Mouse (Mus musculus) brain, adult 2 months (tissue): ENCODE data around the gene Foxo3.

Source experiments
- DNase-seq: peaks from one replicate; pipeline ENCODE4 v3.0.0; 2011; ENCODE audit warnings: low read depth, low spot score

Foxo3 gene

DNA sequence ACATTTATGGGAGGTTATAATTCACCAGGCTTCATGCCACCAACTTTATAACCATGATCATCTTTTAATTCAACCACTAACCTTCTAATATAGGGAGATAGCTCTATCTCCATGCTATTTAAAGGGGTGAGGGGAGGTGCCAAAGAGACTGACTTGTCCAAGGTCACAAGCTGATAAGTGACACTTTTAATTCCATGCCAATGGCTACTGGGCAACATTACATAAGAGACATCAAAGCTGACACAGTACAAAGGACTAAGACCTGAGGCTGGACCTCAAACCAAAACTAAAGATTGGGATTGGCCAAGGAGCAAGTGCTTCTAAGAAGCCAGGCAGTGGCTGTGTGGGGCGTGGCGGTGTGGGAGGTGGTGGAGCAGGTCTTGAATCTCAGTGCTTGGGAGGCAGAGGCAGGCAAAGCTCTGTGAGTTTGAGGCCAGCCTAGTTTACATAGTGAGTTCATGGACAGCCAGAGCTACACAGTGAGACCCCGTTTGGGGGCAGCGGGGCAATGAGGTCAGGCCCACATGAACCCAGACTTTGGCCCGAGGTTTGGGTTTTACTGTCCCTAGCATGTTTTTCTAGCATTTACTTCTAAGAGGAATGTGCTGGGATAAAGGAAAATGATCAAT, 46.0 kb downstream of the Foxo3 start:
- no peak for DNase-seq

DNA sequence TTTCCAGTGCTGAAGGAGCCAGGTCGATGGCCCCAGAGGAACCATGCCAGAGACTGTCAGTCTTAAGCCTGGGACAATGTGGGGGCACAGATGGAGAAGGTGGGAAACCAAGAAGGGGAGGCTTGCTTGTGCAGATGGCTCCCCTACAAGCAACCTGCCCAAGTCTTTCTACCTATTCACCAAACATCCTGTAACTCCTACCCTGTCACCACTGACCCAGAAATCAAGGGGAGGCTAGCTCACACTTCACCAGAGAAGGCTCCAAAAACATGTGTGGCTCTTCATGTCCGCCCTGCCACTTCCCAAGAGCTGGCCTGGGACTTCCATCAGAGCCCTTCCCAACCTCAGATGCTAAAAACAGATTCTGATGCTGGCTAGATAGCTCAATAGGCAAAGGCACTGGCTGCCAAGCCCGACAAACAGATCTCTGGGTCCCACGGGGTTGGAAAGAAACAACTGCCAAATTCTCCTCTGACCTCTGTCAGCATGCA, 48.8 kb downstream of the Foxo3 start:
- peak; percentile 90 for DNase-seq

DNA sequence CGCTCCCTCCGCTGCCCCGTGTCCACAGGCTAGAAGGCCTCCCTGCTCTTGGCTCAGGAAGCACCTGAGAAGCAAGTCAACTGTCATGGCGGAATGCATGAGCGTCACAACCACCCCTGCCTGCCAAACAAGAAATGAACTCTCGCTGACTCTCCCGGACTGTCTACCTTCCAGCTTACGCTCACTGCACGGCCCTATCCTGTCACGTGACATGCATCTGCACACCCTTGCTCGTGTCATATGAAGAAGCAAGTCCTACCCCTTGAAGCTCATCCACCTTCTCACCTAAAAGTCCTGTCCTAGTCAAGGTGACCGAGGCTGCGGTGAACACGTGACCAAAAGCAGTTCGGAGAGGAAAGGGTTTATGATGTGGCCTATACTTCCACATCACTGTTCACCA, 50.4 kb downstream of the Foxo3 start:
- no peak for DNase-seq

DNA sequence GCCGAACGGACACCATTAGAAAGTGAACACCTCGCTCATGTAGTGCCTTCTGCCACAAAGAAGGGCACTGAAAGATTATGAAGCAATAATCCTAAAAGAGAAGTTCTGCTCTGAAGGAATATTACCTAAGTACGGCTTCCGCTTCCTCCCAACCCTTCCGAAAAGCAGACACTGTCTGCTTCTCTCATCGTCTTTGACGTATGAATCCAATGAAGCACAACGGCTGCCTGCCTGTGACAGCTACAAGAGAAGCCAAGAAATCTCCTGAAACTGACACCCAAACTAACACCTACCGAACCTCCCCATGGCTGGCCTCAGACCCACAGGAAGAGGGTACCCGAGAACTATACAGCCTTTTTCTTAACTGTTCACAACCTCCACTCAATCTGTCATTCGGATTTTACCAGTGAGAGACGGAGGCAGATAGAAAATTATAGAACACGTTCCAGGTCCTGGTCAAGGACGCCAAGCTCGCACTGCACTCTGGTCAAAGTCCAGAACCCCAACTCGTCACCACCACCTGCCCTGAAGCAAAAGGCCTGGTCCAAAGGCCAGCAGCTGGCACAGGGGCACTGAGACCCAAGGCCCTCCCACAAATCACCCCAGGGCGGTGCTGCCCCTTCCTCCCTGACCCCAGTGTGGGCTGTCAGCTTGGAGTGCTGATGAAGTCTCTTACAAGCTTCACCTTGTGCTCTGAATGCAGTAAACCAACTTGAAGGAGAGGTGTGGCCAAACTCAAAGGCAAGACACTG, 51.2 kb downstream of the Foxo3 start:
- DNase-seq = peak; percentile 57

DNA sequence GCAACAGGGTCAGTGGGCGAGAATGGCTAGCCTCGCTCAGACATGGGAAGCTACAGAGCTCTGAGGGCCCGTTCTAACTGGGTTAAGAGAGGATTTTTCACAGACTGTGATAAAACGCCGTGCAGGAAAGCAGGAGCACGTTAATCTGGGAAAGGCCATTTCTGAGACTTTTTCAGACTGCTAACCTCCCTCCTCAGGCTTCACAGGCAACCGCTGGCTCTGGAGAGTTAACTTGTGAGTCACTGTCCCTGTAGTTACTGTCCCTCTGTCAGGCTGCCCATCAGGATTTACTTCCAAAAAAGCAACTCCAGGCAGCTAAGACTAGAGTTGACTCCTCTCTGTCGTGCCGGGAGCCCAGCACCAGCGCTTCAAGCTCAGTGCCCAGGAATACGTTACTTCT, 54.6 kb downstream of the Foxo3 start:
- DNase-seq = no peak

DNA sequence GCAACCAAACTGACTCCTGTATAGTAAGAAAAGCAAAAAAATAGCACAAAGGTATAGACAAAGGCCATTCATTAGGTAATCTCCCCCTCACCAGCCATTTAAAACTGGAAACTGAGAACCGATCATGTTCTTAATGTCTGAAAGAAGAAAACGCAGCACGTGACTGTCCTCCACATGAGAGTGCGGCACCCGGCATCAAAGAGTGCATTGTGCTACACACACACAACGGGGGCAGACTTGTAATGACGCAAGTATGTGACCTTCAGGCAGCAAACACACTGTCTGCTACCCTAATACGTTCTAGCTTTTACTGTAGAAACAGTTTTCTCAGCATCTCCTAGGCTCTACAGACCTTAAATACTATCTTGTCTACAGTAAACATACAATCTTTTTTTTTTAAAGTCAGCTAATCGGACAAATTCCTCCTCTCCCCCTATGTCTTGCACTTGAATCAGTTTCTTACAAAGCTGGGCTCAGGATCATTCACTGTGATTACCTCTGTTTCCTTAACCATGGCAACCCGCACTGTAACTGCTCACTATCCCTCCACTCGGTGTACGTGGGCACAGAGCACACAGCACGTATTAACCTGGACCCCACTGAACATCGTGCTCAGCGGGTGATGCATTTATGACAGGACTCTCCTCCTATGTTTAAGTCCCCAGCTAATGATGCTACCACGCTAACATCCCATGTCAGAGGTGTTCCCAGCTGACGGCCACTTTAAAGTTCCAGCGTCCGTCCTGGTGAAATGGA, 55.2 kb downstream of the Foxo3 start:
- no peak for DNase-seq

DNA sequence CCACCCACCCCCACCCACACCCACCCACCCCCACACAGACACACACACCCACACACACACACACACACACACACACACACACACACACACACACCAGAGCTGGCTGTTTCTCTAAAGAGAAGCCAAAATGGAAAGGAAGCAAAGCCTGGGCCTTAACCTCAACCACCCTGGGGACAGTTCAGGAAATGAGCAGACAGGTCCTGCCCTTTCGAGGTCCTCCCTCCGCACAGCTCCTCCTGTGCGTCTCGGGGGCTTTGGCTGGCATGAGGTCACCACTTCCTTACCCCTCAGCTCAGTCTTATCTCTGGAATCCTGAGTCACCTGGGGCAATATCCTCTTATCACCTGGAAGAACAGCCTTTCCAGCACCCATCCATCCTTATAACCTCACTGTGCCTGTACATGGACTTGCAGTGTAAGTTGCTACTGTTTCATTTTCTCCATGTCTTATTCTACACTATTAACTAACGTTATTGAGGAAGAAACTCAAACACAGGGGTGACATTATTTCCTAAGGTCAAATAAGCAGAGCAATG, 56.1 kb downstream of the Foxo3 start:
- no peak for DNase-seq

DNA sequence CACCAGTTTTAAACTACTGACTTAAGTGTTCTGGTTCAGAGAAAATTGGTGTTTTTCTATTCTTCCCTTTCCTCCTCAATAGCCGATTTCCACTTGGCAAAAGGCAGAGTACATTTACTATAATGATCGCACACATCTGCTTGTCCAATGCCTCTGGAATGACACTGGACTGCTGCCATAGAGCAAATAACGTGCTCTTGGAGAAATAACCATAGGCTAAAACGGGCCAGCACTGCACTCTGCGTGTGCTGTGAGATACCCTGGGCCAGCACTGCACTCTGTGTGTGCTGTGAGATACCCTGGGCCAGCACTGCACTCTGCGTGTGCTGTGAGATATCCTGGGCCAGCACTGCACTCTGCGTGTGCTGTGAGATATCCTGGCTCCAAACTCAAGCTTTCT, 65.1 kb downstream of the Foxo3 start:
- DNase-seq = no peak

DNA sequence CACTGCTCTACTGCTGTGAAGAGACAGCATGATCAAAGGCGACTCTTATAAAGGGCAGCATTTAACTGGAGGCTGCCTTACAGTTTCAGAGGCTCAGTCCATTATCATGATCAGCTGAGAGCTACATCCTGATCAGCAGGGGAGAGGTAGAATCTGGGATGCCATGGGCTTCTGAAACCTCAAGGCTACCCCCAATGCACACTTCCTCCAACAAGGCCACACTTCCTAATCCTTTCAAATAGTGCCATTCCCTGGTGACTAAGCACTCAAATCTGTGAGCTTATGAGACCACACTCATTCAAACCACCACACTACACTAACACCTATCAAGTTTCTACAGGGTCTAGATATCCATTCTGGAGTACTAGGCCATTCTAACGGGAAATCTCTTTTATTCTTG, 65.9 kb downstream of the Foxo3 start:
- no peak for DNase-seq

DNA sequence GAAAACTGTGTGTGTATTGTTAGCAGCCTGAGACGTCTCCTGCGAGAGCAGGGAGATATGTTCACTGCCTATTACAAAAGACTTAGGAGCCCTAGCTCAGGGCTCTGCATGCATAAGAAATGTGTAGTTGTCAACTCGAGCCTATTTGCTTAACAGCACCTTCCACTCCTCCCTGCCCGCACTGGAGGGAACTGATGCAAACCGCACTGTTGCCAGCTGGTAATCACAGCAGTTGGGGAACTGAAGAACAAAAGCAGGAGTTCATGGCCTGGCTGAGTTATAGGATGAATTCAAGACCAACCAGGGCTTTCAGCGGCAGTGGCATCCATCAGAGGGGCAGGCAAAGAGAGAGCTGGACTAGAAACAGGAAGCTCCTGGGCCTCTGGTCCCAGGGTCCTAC, 66.7 kb downstream of the Foxo3 start:
- no peak for DNase-seq

DNA sequence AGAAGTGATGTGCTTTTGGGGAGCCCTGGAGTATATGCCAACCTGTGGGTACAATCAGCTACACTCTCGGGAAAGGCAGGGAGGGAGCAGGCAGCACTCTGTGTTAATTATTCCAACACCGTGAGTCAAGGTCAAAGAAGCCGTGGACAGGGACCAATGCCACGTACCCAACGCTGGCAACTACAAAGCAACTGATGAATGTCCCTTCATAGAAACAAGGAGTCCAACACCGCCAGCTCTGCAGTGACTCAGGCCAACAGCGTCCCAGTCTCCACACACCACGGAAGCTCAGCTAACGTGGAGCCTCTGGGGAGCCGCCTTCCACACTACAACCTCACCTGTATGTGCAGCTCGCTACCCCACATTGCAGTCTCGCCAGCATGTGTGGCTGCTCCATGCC, 68.9 kb downstream of the Foxo3 start:
- DNase-seq = no peak

DNA sequence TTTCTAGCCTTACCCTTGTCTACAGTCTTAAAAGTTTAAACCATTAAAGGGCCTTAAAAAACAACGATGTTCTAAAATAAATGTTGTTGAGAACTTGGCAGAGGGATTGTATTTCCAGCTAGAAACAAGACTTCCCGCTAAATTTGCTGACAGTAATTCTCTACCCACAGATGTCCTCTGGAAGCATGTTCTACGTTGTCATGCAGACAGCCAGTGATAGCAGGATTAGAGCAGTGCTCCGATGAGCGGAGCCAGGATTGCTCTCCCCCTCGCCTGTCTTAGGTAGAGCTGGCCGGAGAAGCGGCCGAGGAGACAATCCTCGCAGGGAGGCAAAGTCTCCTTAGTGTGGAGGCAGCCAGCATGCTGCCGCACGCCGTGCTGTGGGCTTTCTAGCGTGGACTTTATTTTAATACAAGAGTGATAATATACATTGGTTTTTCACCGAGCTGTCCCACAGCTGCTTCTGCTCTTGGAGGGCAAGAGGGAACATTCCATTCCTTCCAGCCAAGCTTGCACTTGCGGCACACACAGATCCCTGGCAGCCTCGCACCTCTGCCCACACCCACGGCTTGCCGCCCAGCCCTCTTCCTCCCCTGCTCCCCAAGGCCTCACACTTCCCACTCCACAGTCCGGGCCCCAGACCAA, 71.7 kb downstream of the Foxo3 start:
- peak; percentile 63 for DNase-seq

DNA sequence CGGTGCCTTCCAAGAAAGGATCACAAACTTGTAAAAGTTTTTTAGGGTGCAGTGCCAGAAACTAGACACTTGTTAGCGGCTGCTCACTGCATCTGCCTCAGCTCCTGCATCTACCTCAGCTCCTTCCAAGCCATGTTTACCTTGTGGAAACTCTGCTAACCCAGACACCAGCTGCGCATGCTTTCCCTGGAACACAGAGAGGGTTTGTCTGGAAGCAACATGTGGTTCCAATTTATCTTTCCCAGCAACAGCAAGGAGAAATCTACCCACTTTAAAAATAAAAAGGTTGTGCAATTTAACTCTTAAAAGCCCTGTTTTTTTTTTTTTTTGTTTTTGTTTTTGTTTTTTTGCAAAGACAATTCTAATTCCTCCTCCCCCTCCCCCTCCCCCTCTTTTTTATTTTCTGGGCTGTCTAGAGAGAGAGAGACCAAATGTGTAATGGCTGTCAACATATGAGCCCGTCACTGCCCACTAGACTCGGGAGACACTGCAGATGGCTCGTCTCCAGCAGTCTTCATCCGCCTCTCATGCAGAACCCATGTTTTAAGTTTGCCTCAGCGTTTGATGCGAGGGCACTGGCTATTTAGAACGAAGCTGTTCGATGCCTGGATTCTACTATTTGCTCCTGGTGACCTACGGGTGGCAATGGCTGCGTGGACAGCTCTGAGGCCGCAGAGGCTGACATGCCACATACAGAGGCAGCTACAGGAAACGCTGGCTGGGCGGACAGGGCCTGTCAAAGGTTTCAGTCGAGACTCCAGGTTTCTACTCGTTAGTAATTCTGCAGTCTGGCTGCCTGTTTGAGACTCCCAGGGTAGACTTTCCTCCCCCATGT, 73.0 kb downstream of the Foxo3 start:
- DNase-seq = no peak

DNA sequence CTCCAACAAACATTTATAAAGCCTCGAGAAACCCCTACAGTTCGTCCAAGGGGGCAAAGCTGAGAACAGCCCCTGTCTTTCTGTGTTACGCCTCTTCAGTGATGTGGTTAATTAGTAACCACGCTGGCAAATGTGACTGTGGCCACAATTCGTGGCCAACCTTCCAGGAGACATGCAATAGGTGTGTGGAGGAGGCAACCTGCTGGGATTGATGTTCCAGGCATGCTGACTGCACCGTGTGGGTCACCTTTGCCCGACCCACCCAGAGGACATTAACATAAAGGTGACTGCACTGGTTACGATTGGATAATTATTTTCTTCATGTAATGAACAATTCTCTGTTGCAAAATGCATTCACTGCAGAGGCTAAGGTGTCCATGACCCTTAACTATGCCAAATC, 74.0 kb downstream of the Foxo3 start:
- no peak for DNase-seq

DNA sequence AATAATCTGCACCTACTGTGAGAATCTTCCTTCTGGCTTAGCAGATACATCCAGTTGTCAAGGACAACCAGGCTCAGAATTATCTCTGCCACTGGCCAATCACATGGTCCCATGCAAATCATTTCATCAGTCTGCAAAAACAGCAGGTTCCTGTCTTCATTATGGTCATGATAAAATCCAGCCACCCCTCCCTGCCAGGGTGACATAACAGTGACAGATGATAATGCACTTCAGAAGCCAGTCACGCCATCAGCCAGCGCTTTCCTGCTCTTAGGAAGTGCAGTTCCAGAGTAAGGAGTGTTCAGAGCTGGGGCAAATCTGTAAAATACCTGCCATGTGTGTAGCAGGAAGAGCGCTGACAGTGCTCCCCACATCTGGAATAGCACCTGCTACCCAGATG, 77.1 kb downstream of the Foxo3 start:
- DNase-seq = no peak

DNA sequence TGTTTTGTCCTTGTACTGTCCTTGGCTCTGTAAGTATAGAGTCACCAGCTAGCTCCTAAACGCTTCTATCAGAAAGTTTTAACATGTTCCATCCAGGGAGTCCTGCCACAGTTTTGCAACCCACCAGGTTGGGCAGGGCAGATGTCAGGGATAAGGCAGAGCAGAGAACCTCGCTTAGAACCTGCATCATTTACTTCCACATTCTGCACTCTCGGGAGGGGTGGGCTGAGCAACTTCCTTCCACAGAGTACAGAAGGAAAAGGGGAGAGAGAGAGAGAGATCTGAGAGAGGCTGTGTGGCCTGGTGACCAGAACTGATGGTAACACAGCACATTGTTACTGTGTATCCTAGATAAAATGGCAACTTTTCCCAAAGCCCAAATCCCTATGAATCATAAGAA, 77.9 kb downstream of the Foxo3 start:
- no peak for DNase-seq

DNA sequence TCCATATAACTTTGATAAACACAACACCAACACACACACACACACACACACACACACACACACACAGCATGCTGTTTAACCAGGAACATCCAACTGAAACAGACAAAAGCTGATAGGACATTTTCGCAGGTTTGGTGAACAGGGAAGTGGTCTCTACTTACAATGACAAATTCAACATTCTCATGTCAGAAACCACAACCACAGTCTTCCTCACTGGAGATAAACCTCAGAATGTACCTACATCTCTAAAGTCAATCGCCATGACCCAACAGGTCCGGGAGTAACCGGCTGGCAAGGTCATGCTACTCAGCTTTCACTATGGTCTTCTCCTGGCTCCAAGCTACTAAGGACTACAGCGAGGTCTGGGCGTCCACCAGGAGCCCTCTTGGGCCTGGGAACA, 81.8 kb downstream of the Foxo3 start:
- no peak for DNase-seq

DNA sequence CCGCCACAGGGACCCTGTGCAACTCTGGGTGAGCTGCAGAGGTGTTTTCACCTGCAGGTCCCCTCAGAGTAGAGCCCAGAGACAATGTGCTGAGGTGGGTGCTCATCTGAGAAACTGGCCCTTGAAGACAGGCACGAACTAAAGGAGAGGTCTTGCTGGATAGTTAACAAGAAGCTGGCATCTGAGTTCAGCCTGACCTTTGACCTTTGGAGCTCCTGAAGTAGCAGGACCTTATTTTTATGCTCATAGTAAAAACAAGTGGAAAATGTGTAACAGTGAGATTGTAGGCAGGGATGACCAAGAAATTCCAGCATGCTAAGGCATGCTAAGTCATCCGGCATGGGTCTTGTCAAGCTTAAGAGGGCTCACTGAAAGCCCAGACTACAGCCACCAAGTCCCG, 82.6 kb downstream of the Foxo3 start:
- no peak for DNase-seq

DNA sequence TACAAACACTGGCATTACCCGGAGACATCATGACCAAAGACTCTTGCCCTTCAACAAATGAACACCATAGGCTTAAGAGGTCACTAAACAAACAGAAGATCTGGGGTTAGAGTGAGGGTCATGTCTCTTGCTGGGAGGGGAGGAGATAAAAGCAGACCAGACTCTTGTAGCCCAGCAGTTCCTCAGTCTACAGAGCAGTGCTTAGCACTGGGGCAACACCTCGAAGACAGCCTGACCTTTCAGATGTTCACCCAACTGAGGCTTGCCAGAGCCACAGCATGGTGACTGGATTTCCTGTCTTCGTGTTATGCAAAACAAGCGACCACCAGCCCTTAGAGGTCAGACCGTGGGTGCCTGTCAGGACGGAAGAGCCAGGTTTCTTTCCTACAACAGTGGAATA, 83.6 kb downstream of the Foxo3 start:
- DNase-seq = no peak

DNA sequence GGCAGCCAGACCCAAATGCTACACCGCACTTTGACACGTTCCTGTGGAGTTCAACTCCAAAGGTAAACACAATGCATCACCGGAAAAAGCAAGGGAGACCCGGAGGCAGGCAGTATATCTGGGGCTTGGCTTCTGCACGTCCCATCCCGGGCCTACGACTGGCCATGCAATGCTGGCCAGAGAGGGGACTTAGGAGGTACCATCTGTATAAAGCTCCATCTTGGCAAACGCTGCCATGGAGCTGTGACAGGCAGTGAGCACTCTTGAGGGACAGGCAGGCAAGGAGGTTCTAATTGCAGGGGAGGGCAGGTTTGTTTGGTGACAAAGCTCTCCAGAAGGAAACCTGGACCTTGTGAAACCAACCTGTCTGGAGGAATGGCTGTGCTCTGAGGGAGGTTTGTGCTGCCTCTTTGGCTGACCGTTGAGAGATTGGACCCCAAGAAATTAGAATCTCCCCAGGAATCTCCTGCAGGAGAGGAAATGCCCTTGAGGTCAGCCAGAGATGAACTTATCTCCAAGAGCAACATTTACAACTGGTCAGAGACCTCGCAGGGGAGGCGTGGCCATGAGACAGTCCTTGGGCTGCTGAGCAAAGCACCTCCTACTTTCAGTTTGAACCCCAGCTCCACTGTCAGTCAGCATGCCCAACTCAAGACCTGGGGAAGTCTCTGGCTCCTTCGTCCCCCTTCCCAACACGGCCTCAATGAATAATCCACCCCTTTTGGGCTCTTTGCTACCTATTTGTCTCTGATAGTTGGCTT, 86.7 kb downstream of the Foxo3 start:
- DNase-seq = peak; percentile 87
